ENCODE assay signal across 8 mouse cellular contexts in genomic region chr1:155281003-155281793, GRCm38 (mm10). TPM values are rescaled to one million over a fixed set of nuclear protein-coding genes. Genes with fewer than 3 reads are reported as not detected.
DNase-seq lines count a peak whose midpoint lies in the region; ATAC-seq and TF ChIP-seq lines count a peak whose summit lies in the region.

No protein-coding gene starts in this region.

- ATAC-seq in hindbrain, embryonic 11.5 days (ENCODE audit: low FRiP score) = peak; percentile 75
- ATAC-seq in lung, embryonic 14.5 days (ENCODE audit: insufficient read depth) = peak; percentile 91

- H3K4me2 ChIP-seq in hindbrain, embryonic 11.5 days (replicated peaks; ENCODE audit: low read depth, low read length) = no peak overlapping the region
- H3K4me2 ChIP-seq in lung, embryonic 14.5 days = no peak overlapping the region

- no peaks in the 10 kb centered on the region for H3K4me1 ChIP-seq in hindbrain, embryonic 11.5 days (replicated peaks; ENCODE audit: control insufficient read depth, insufficient read depth, low read length)
- H3K4me1 ChIP-seq in lung, embryonic 14.5 days (ENCODE audit: insufficient read depth) = no peaks in the 10 kb centered on the region

- H3K9ac ChIP-seq in hindbrain, embryonic 11.5 days (ENCODE audit: low read depth, low read length) = no peak overlapping the region
- H3K9ac ChIP-seq in lung, embryonic 14.5 days = no peak overlapping the region

- H3K27ac ChIP-seq in hindbrain, embryonic 11.5 days (ENCODE audit: low read depth, low read length) = no peak overlapping the region
- no peak overlapping the region for H3K27ac ChIP-seq in lung, embryonic 14.5 days (ENCODE audit: low read depth)

- no peaks in the 10 kb centered on the region for H3K9me3 ChIP-seq in hindbrain, embryonic 11.5 days (ENCODE audit: control insufficient read depth, low read length)
- no peaks in the 10 kb centered on the region for H3K9me3 ChIP-seq in lung, embryonic 14.5 days (ENCODE audit: low read depth, low read length)

- no peaks in the 10 kb centered on the region for H3K36me3 ChIP-seq in hindbrain, embryonic 11.5 days (ENCODE audit: control insufficient read depth, insufficient read depth, low read length)
- 0 out of 2 replicates have a peak, but pooled peaks cover 13% of the 10 kb centered on the region for H3K36me3 ChIP-seq in lung, embryonic 14.5 days (ENCODE audit: insufficient read depth)

- H3K4me3 ChIP-seq in hindbrain, embryonic 11.5 days (ENCODE audit: low read depth, low read length) = no peak overlapping the region
- no peak overlapping the region for H3K4me3 ChIP-seq in lung, embryonic 14.5 days (ENCODE audit: low read depth, low read length)

- H3K27me3 ChIP-seq in hindbrain, embryonic 11.5 days (ENCODE audit: control insufficient read depth, insufficient read depth, low read length) = no peaks in the 10 kb centered on the region
- no peaks in the 10 kb centered on the region for H3K27me3 ChIP-seq in lung, embryonic 14.5 days (ENCODE audit: insufficient read depth, low read length)

- WGBS in hindbrain, embryonic 11.5 days = 60% methylated on average over 18 of the region's 18 CpGs
- whole genome bisulfite sequencing in lung, embryonic 14.5 days = 50% methylated on average over 18 of the region's 18 CpGs

- TF ChIP-seq CTCF in lung, embryonic 14.5 days (IDR thresholded peaks at IDR 0.05; ENCODE audit: low read depth) = peak; percentile 93

- peak; percentile 80 for DNase-seq in R1 (ENCODE audit: low read depth, low spot score)
- peak; percentile 67 for DNase-seq in cerebellum, adult 8-10 months
- DNase-seq in forelimb bud, embryonic 11.5 days (ENCODE audit: low read depth, low spot score) = peak; percentile 89
- peak; percentile 87 for DNase-seq in hindbrain, embryonic 11.5 days (ENCODE audit: low spot score)
- DNase-seq in layer of hippocampus, adult 9-10 months (ENCODE audit: low spot score) = peak; percentile 73
- peak; percentile 95 for DNase-seq in lung, embryonic 14.5 days
- peak; percentile 77 for DNase-seq in ovary, postnatal 14 days (ENCODE audit: low spot score)
- DNase-seq in thymus, postnatal 25 days = peak; percentile 70

RNA-seq across cellular contexts. Expression of gene BC034090, which starts 37.0 kb away (rescaled TPM):
- polyA plus RNA-seq in hindbrain, embryonic 11.5 days (2014; fragmentation: Nextera tagmentation; extraction: Ambion mirVana) = 1.7 and 2.5 TPM in 2 replicates
- 3.4 and 3.9 TPM in 2 replicates for polyA plus RNA-seq in lung, embryonic 14.5 days (2014; fragmentation: Nextera tagmentation; extraction: Ambion mirVana)
